Mouse (Mus musculus) embryo, embryonic 10.5 days (tissue): ENCODE results near the gene Gm43552.
"Not testable (repeated sequence)": the region's sequence is repeated elsewhere in the genome, so short reads cannot be mapped to it uniquely, and the experiment has no call there.

Source experiments
- DNase-seq: peaks from one replicate; pipeline ENCODE4 v3.0.0-alpha.2; 2015; ENCODE audit warnings: low spot score

Gene Gm43552

GRCm38 (mm10) chr5:65492716-65493531 lies at the start of gene Gm43552:
Gene Gm43552 (minus strand): TSS chr5:65492833.
- peak; percentile 90 for DNase-seq

- no peak for DNase-seq
These were observed 49.3 kb upstream of the Gm43552 start for GRCm38 (mm10) chr5:65541889-65542288.

GRCm38 (mm10) chr5:65539786-65540185 lies 47.2 kb upstream of the Gm43552 start:
- no peak for DNase-seq

- DNase-seq = no peak
These were observed 46.2 kb upstream of the Gm43552 start for GRCm38 (mm10) chr5:65538829-65539228.

- DNase-seq = peak; percentile 44
These were observed 45.5 kb upstream of the Gm43552 start for GRCm38 (mm10) chr5:65538121-65538520.

GRCm38 (mm10) chr5:65537420-65538071 lies 44.9 kb upstream of the Gm43552 start:
- peak; percentile 78 for DNase-seq

- DNase-seq = peak; percentile 93
These were observed 44.3 kb upstream of the Gm43552 start, which contains the start of the genes Smim14 and Ube2k for GRCm38 (mm10) chr5:65536751-65537419. Gene Smim14 (minus strand): TSS chr5:65537184. Gene Ube2k (plus strand): TSS chr5:65537233.

GRCm38 (mm10) chr5:65536068-65536465 lies 43.4 kb upstream of the Gm43552 start:
- DNase-seq = not testable (repeated sequence)

- peak; percentile 75 for DNase-seq
These were observed 42.9 kb upstream of the Gm43552 start for GRCm38 (mm10) chr5:65535457-65536067.

GRCm38 (mm10) chr5:65534496-65534895 lies 41.9 kb upstream of the Gm43552 start:
- DNase-seq = no peak

GRCm38 (mm10) chr5:65531283-65531682 lies 38.6 kb upstream of the Gm43552 start:
- DNase-seq = no peak

GRCm38 (mm10) chr5:65525674-65526443 lies 33.2 kb upstream of the Gm43552 start:
- DNase-seq = peak; percentile 40

- DNase-seq = no peak
These were observed 32.2 kb upstream of the Gm43552 start for GRCm38 (mm10) chr5:65524831-65525230.

GRCm38 (mm10) chr5:65521803-65522202 lies 29.2 kb upstream of the Gm43552 start:
- DNase-seq = no peak

- DNase-seq = no peak
These were observed 22.1 kb upstream of the Gm43552 start for GRCm38 (mm10) chr5:65514635-65515278.

- DNase-seq = no peak
These were observed 20.9 kb upstream of the Gm43552 start for GRCm38 (mm10) chr5:65513506-65513905.

- no peak for DNase-seq
These were observed 15.8 kb upstream of the Gm43552 start for GRCm38 (mm10) chr5:65508395-65508794.

- DNase-seq = peak; percentile 66
These were observed 13.2 kb upstream of the Gm43552 start for GRCm38 (mm10) chr5:65505786-65506185.

GRCm38 (mm10) chr5:65501407-65501806 lies 8.8 kb upstream of the Gm43552 start:
- no peak for DNase-seq

GRCm38 (mm10) chr5:65500231-65500630 lies 7.6 kb upstream of the Gm43552 start:
- DNase-seq = no peak
